Mouse (Mus musculus) gonadal fat pad, adult 2 months (tissue): Measurements from ENCODE around the gene Arsa. TPM values are rescaled to one million over a fixed set of nuclear protein-coding genes. Genes with fewer than 3 reads are reported as not detected.

Experiments
- polyA plus RNA-seq: library from polyadenylated mRNA; depleted of rRNA; stranded (reverse); fragments of >200 nt; gene quantifications from 2 replicates; pipeline ENCODE4 v1.2.3, GENCODE M21; 2012; rRNA removed

The Arsa gene
- polyA plus RNA-seq, 1 experiment = 36.6 TPM

Other genes starting within 250 kb of the Arsa start
- gene Sbf1, start 162.1 kb downstream of the Arsa start, polyA plus RNA-seq = 127 and 142 TPM in 2 replicates
- 0.26 and 0.63 TPM in 2 replicates for gene Adm2, start 154.7 kb downstream of the Arsa start, polyA plus RNA-seq
- gene Miox, start 143.0 kb downstream of the Arsa start, polyA plus RNA-seq = 0.23 TPM in 1 of 2 replicates, not detected in the other
- gene Lmf2, start 121.8 kb downstream of the Arsa start, polyA plus RNA-seq = 42.6 and 49.3 TPM in 2 replicates
- gene Ncaph2, start 121.7 kb downstream of the Arsa start, polyA plus RNA-seq = 104 and 155 TPM in 2 replicates
- gene Sco2, start 103.6 kb downstream of the Arsa start, polyA plus RNA-seq = 25.6 and 29.8 TPM in 2 replicates
- gene Tymp, start 100.4 kb downstream of the Arsa start, polyA plus RNA-seq = 2.3 and 3.1 TPM in 2 replicates
- 12.0 TPM in 2 replicates for gene Odf3b, start 98.1 kb downstream of the Arsa start, polyA plus RNA-seq
- gene Klhdc7b, start 92.5 kb downstream of the Arsa start, polyA plus RNA-seq = 0.04 and 0.08 TPM in 2 replicates
- not detected in 2 replicates for gene Syce3, start 66.9 kb downstream of the Arsa start, polyA plus RNA-seq
- 3.4 and 7.0 TPM in 2 replicates for gene Cpt1b, start 51.6 kb downstream of the Arsa start, polyA plus RNA-seq
- gene C730034F03Rik, start 47.8 kb downstream of the Arsa start, polyA plus RNA-seq = 1.3 and 1.5 TPM in 2 replicates
- 0.32 and 0.33 TPM in 2 replicates for gene Gm44502, start 47.7 kb downstream of the Arsa start, polyA plus RNA-seq
- gene Chkb, start 47.5 kb downstream of the Arsa start, polyA plus RNA-seq = 47.6 and 51.2 TPM in 2 replicates
- gene Mapk8ip2, start 23.5 kb downstream of the Arsa start, polyA plus RNA-seq = 0.20 and 0.30 TPM in 2 replicates
- 20.4 and 20.7 TPM in 2 replicates for gene Shank3, start 22.2 kb upstream of the Arsa start, polyA plus RNA-seq
- 2.0 and 2.1 TPM in 2 replicates for gene Acr, start 90.9 kb upstream of the Arsa start, polyA plus RNA-seq
- gene Rabl2, start 114.5 kb upstream of the Arsa start, polyA plus RNA-seq = 19.8 and 23.4 TPM in 2 replicates